Mouse (Mus musculus): ENCODE measurements around the gene Mcmbp. TPM values are rescaled to one million over a fixed set of nuclear protein-coding genes. Genes with fewer than 3 reads are reported as not detected.

Gene Mcmbp
- polyA plus RNA-seq (2012; rRNA removed) (45.2 and 51.1 TPM in 2 replicates), polyA plus RNA-seq (2014; fragmentation: Nextera tagmentation; extraction: Ambion mirVana) (62.4 and 70.5 TPM in 2 replicates)

DNA sequence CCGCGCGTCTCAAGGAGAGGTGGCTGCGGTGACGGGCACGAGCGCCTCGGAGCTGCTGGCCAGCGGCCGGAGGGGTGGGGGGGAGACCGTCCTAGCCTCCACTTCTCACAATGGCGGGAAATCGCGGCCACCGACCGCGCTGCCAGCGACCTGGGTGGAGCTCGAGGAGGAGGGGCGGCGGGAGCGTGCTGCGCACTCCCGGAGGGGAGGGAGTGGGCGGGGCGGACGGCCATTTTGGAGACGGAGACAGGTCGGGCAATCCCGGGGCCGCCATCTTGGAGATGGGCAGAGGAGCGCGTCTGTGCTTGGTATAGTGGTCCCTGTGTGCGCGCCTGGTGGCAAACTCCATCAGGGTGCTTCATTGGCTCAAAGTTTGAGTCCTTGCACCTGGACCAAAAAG lies at the start of gene Mcmbp:
TSS of gene Mcmbp (minus strand) at position 162 of the 400 bp plus-strand sequence.
- Histone ChIP-seq H3K9me3 (ENCODE audit: control insufficient read depth, low read length) (no peaks in the 10 kb centered on the region), H3K4me1 (ENCODE audit: control insufficient read depth, insufficient read depth, low read length) (peaks cover 13% of the 10 kb centered on the region), H3K9ac (ENCODE audit: low read depth, low read length, severe bottlenecking) (peak within 1 kb of the TSS; percentile 96), H3K27me3 (ENCODE audit: control insufficient read depth, insufficient read depth, low read length) (no peaks in the 10 kb centered on the region), H3K4me3 (replicated peaks; ENCODE audit: low read length) (peak within 1 kb of the TSS; percentile 98), H3K27ac (replicated peaks; ENCODE audit: low read depth, low read length) (peak within 1 kb of the TSS; percentile 82), H3K36me3 (ENCODE audit: control insufficient read depth, insufficient read depth, low read length) (0 out of 2 replicates have a peak, but pooled peaks cover 3% of the 10 kb centered on the region), H3K4me2 (replicated peaks; ENCODE audit: low read depth, low read length, severe bottlenecking) (peak within 1 kb of the TSS; percentile 66)
- peak; percentile 87 for ATAC-seq (ENCODE audit: low FRiP score, low read depth)
- TF ChIP-seq POLR2A (IDR thresholded peaks at IDR 0.05; ENCODE audit: borderline replicate concordance, extremely low read depth, insufficient read depth, insufficient read length) = peak; percentile 65; the same call in 1 of the 2 replicates
- WGBS = 6% methylated on average over 28 of the region's 35 CpGs
- peak; percentile 96 for DNase-seq (ENCODE audit: low spot score)

GRCm38 (mm10) chr7:128790045-128790444 lies 49.8 kb upstream of the Mcmbp start:
- WGBS = 49% methylated on average over 4 of the region's 4 CpGs

GRCm38 (mm10) chr7:128781846-128782245 lies 41.6 kb upstream of the Mcmbp start:
- Histone ChIP-seq H3K4me3 (replicated peaks; ENCODE audit: low read length) (no peak overlapping the region), H3K36me3 (ENCODE audit: control insufficient read depth, insufficient read depth, low read length) (peaks cover 86% of the 10 kb centered on the region), H3K9me3 (ENCODE audit: control insufficient read depth, low read length) (no peaks in the 10 kb centered on the region), H3K27me3 (ENCODE audit: control insufficient read depth, insufficient read depth, low read length) (no peaks in the 10 kb centered on the region), H3K27ac (replicated peaks; ENCODE audit: low read depth, low read length) (no peak overlapping the region), H3K9ac (ENCODE audit: low read depth, low read length, severe bottlenecking) (no peak overlapping the region), H3K4me2 (replicated peaks; ENCODE audit: low read depth, low read length, severe bottlenecking) (no peak overlapping the region), H3K4me1 (ENCODE audit: control insufficient read depth, insufficient read depth, low read length) (no peaks in the 10 kb centered on the region)
- no peak for TF ChIP-seq POLR2A (IDR thresholded peaks at IDR 0.05; ENCODE audit: borderline replicate concordance, extremely low read depth, insufficient read depth, insufficient read length)
- DNase-seq (ENCODE audit: low spot score) (no peak), ATAC-seq (ENCODE audit: low FRiP score, low read depth) (no peak)
- 90% methylated on average over 3 of the region's 3 CpGs for WGBS

More at GRCm38 (mm10) chr7:128790045-128790444, 49.8 kb upstream of the Mcmbp start:
- ATAC-seq (ENCODE audit: low FRiP score, low read depth) (no peak), DNase-seq (ENCODE audit: low spot score) (no peak)
- TF ChIP-seq POLR2A (IDR thresholded peaks at IDR 0.05; ENCODE audit: borderline replicate concordance, extremely low read depth, insufficient read depth, insufficient read length) = no peak
- H3K4me3 ChIP-seq (replicated peaks; ENCODE audit: low read length) = no peak overlapping the region
- no peak overlapping the region for H3K9ac ChIP-seq (ENCODE audit: low read depth, low read length, severe bottlenecking)
- H3K4me2 ChIP-seq (replicated peaks; ENCODE audit: low read depth, low read length, severe bottlenecking) = no peak overlapping the region
- peaks cover 14% of the 10 kb centered on the region for H3K36me3 ChIP-seq (ENCODE audit: control insufficient read depth, insufficient read depth, low read length)
- no peak overlapping the region for H3K27ac ChIP-seq (replicated peaks; ENCODE audit: low read depth, low read length)
- no peaks in the 10 kb centered on the region for H3K27me3 ChIP-seq (ENCODE audit: control insufficient read depth, insufficient read depth, low read length)
- H3K9me3 ChIP-seq (ENCODE audit: control insufficient read depth, low read length) = no peaks in the 10 kb centered on the region
- no peaks in the 10 kb centered on the region for H3K4me1 ChIP-seq (ENCODE audit: control insufficient read depth, insufficient read depth, low read length)

DNA sequence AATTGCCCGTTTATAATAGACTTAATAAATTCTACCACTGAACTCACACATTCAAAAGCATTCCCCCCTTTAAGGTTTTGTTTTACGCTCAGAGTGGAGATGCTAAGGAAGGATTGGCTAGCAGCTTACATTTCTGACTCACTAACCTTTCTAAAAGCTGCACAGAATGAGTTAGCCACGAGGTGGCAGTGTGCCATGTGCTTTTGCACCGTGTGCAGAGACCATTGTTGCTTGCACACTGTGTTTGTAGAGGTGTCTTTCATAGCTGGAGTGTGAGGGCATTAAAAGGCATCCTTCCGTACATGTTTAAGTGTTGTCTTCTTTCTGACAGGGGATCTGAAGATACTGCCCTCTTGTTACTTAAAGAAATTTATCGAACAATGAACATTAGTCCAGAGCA lies 39.0 kb upstream of the Mcmbp start:
- ATAC-seq (ENCODE audit: low FRiP score, low read depth) = no peak
- H3K9ac ChIP-seq (ENCODE audit: low read depth, low read length, severe bottlenecking) = no peak overlapping the region
- no peaks in the 10 kb centered on the region for H3K4me1 ChIP-seq (ENCODE audit: control insufficient read depth, insufficient read depth, low read length)
- H3K36me3 ChIP-seq (ENCODE audit: control insufficient read depth, insufficient read depth, low read length) = peaks cover 91% of the 10 kb centered on the region
- peak; percentile 86 for DNase-seq (ENCODE audit: low spot score)
- no peak overlapping the region for H3K4me3 ChIP-seq (replicated peaks; ENCODE audit: low read length)
- no peaks in the 10 kb centered on the region for H3K9me3 ChIP-seq (ENCODE audit: control insufficient read depth, low read length)
- TF ChIP-seq POLR2A (IDR thresholded peaks at IDR 0.05; ENCODE audit: borderline replicate concordance, extremely low read depth, insufficient read depth, insufficient read length) = no peak
- H3K27ac ChIP-seq (replicated peaks; ENCODE audit: low read depth, low read length) = no peak overlapping the region
- 52% methylated on average over 6 of the region's 6 CpGs for WGBS
- no peaks in the 10 kb centered on the region for H3K27me3 ChIP-seq (ENCODE audit: control insufficient read depth, insufficient read depth, low read length)
- no peak overlapping the region for H3K4me2 ChIP-seq (replicated peaks; ENCODE audit: low read depth, low read length, severe bottlenecking)

DNA sequence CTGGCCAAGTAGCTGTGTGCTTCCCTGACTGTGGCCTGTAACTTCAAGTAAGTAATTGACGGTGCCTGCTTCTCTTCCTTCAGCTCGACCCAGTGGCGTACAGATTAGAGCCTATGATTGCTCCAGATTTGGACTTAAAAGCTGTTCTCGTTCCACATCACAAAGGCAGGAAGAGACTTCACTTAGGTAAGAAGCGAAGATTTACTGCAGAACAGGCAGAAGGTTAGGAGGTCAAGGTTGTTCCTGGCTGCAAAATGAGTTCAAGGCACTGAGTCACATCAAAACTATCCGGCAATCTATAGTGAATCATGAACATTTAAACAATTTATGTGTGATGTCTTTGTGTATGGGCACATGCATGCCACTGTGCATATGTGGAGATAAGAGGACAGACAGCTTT lies 36.9 kb upstream of the Mcmbp start:
- Histone ChIP-seq H3K9ac (ENCODE audit: low read depth, low read length, severe bottlenecking) (no peak overlapping the region), H3K4me1 (ENCODE audit: control insufficient read depth, insufficient read depth, low read length) (no peaks in the 10 kb centered on the region), H3K4me2 (replicated peaks; ENCODE audit: low read depth, low read length, severe bottlenecking) (no peak overlapping the region), H3K27me3 (ENCODE audit: control insufficient read depth, insufficient read depth, low read length) (no peaks in the 10 kb centered on the region), H3K27ac (replicated peaks; ENCODE audit: low read depth, low read length) (no peak overlapping the region), H3K4me3 (replicated peaks; ENCODE audit: low read length) (no peak overlapping the region), H3K9me3 (ENCODE audit: control insufficient read depth, low read length) (no peaks in the 10 kb centered on the region), H3K36me3 (ENCODE audit: control insufficient read depth, insufficient read depth, low read length) (peaks cover 96% of the 10 kb centered on the region)
- ATAC-seq (ENCODE audit: low FRiP score, low read depth) (no peak), DNase-seq (ENCODE audit: low spot score) (no peak)
- WGBS = 81% methylated on average over 6 of the region's 6 CpGs
- TF ChIP-seq POLR2A (IDR thresholded peaks at IDR 0.05; ENCODE audit: borderline replicate concordance, extremely low read depth, insufficient read depth, insufficient read length) = no peak

DNA sequence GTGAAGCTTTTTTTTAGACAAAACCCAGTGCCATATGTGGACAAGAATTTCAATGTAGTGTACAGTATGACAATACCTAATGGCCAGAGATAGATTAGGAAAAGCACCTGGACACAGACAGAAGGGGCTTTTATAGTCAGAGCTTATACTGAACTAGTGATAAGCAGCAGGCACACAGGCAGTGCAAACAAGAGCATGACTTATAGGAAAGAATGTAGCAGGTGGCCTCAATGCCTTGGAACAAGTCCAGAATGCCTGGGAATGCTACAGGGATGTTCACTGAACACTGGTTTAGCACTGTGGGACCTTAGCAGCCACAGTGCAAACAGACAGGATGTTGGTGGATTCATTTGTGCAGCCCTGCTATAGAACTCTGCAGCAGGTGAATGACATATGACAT lies 26.4 kb upstream of the Mcmbp start:
- Histone ChIP-seq H3K4me2 (replicated peaks; ENCODE audit: low read depth, low read length, severe bottlenecking) (no peak overlapping the region), H3K36me3 (ENCODE audit: control insufficient read depth, insufficient read depth, low read length) (peaks cover 89% of the 10 kb centered on the region), H3K9ac (ENCODE audit: low read depth, low read length, severe bottlenecking) (no peak overlapping the region), H3K4me1 (ENCODE audit: control insufficient read depth, insufficient read depth, low read length) (no peaks in the 10 kb centered on the region), H3K9me3 (ENCODE audit: control insufficient read depth, low read length) (no peaks in the 10 kb centered on the region), H3K27ac (replicated peaks; ENCODE audit: low read depth, low read length) (no peak overlapping the region), H3K4me3 (replicated peaks; ENCODE audit: low read length) (no peak overlapping the region), H3K27me3 (ENCODE audit: control insufficient read depth, insufficient read depth, low read length) (no peaks in the 10 kb centered on the region)
- DNase-seq (ENCODE audit: low spot score) = peak; percentile 25
- no peak for TF ChIP-seq POLR2A (IDR thresholded peaks at IDR 0.05; ENCODE audit: borderline replicate concordance, extremely low read depth, insufficient read depth, insufficient read length)
- ATAC-seq (ENCODE audit: low FRiP score, low read depth) = no peak

Data from limb, embryonic 14.5 days (tissue).